ENCODE assay signal across 21 mouse cellular contexts in the genomic region with DNA sequence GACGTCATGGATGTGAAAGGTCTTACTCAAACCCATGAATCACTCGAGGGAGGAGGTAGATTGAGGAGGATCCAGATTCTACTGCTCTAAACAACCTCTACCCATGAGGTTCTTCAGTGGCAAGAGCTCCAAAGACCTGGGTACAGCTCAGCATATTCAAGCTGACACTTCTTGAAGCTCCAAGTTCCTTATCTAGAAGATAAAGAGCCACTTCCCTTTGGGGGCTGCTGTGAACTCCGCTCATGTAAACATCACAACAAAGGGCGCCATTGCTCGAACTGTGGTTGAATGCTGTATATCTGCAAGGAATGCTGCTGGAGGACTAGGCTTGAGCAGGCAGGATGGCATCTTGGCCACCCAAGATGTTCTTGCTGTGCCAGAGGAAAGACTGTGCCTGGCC. TPM values are rescaled to one million over a fixed set of nuclear protein-coding genes. Genes with fewer than 3 reads are reported as not detected.
"Had no signal": no experiment of that assay in that cellular context is flagged by ENCODE, and none has a peak within 500 bp of the region (broad histone marks: within the 10 kb centered on the region; RNA-seq: fewer than 3 reads in every experiment).

No protein-coding gene starts in this region.

- ATAC-seq: hindbrain, embryonic 16.5 days; inflammation-experienced regulatory T-cells, adult 6 months; intestine, embryonic 15.5 days; intestine, postnatal 0 days; liver, embryonic 12.5 days had no signal

- DNase-seq: gastrocnemius, postnatal 14 days; gastrocnemius, postnatal 36 days; heart, adult 11 months; heart, adult 2 months; heart, postnatal 10 days; heart, postnatal 4 days; kidney, adult 18-20 months; kidney, adult 8-10 months; kidney, postnatal 10 days; kidney, postnatal 25 days; kidney, postnatal 4 days; layer of hippocampus, postnatal 36 days had no signal

RNA-seq across cellular contexts. Expression of a gene that starts 1.0 kb away (rescaled TPM):
- total RNA-seq: gastrocnemius, adult 18-20 months; gastrocnemius, adult 8-10 months; heart, postnatal 25 days; liver, adult 2 months had no signal

RNA-seq across cellular contexts. Expression of a gene that starts 15.6 kb away (rescaled TPM):
- total RNA-seq: liver, adult 2 months had no signal
